Mouse (Mus musculus) intestine, embryonic 16.5 days (tissue): ENCODE results near the gene Olfr223. TPM values are rescaled to one million over a fixed set of nuclear protein-coding genes. Genes with fewer than 3 reads are reported as not detected.

Source experiments
- ATAC-seq: fragments of 200-750 bp; cut with Nextera tagmentation; 2 replicates; pipeline ENCODE4 v1.8.0; 2017; ENCODE audit warnings: moderate TSS enrichment, moderate library complexity
- H3K27ac ChIP-seq: fragments of 300-500 bp; sonication (generic); 2 replicates; pipeline ENCODE4 v1.5.1; 2014; ENCODE audit warnings: mild to moderate bottlenecking, low read length
- H3K27me3 ChIP-seq: fragments of 300-500 bp; sonication (generic); replicated peaks from 2 replicates; pipeline ENCODE4 v1.6.1; 2014; ENCODE audit warnings: low read length, control low read depth, mixed read lengths; ENCODE audit not compliant: control insufficient read depth, insufficient read depth
- H3K36me3 ChIP-seq: fragments of 300-500 bp; sonication (generic); 2 replicates; pipeline ENCODE4 v1.6.1; 2014; ENCODE audit warnings: low read length, control low read depth; ENCODE audit not compliant: control insufficient read depth, insufficient read depth
- H3K4me1 ChIP-seq: fragments of 300-500 bp; sonication (generic); 2 replicates; pipeline ENCODE4 v1.6.1; 2014; ENCODE audit warnings: low read length, control low read depth, mixed read lengths; ENCODE audit not compliant: control insufficient read depth, insufficient read depth
- H3K4me2 ChIP-seq: fragments of 300-500 bp; sonication (generic); 2 replicates; pipeline ENCODE4 v1.6.1; 2014; ENCODE audit warnings: low read depth, low read length, control low read depth
- H3K4me3 ChIP-seq: fragments of 300-500 bp; sonication (generic); 2 replicates; pipeline ENCODE4 v1.5.1; 2014; ENCODE audit warnings: mild to moderate bottlenecking, low read length
- H3K9ac ChIP-seq: fragments of 300-500 bp; sonication (generic); 2 replicates; pipeline ENCODE4 v1.6.1; 2014; ENCODE audit warnings: low read depth, low read length
- H3K9me3 ChIP-seq: fragments of 300-500 bp; sonication (generic); 2 replicates; pipeline ENCODE4 v1.6.1; 2016; ENCODE audit warnings: low read length, control low read depth; ENCODE audit not compliant: control insufficient read depth
- WGBS: fragments of 180-500 bp; shearing (Covaris S2); extraction: QIAGEN DNeasy Blood & Tissue Kit; methylation state at CpG from one replicate; pipeline ENCODE4 v1.1.7; 2014; 5-methylcytosine and 5-hydroxymethylcytosine counted together
- polyA plus RNA-seq: library from polyadenylated mRNA; unstranded; fragments of >200 nt; fragmentation: Nextera tagmentation; extraction: Ambion mirVana; gene quantifications from 2 replicates; pipeline ENCODE4 v1.2.1, GENCODE M21; 2015

The Olfr223 gene
- not detected in 2 replicates for polyA plus RNA-seq

GRCm38 (mm10) chr11:59593189-59593588 lies at the start of gene Olfr223:
Olfr223 (minus strand) TSS chr11:59593289.
- no peak within 1 kb of the TSS for H3K4me2 ChIP-seq
- no peak within 1 kb of the TSS for H3K4me3 ChIP-seq
- ATAC-seq, result no peak
- WGBS, result 79% methylated on average over 6 of the region's 6 CpGs
- no peak within 1 kb of the TSS for H3K9ac ChIP-seq
- no peaks in the 10 kb centered on the region for H3K27me3 ChIP-seq
- H3K27ac ChIP-seq, result no peak within 1 kb of the TSS
- no peaks in the 10 kb centered on the region for H3K4me1 ChIP-seq
- no peaks in the 10 kb centered on the region for H3K36me3 ChIP-seq
- no peaks in the 10 kb centered on the region for H3K9me3 ChIP-seq

- Histone ChIP-seq H3K4me3 (no peak overlapping the region), H3K9me3 (no peaks in the 10 kb centered on the region), H3K9ac (no peak overlapping the region), H3K4me1 (no peaks in the 10 kb centered on the region), H3K36me3 (no peaks in the 10 kb centered on the region), H3K27me3 (no peaks in the 10 kb centered on the region), H3K27ac (no peak overlapping the region), H3K4me2 (no peak overlapping the region)
- no peak for ATAC-seq
- WGBS, result 87% methylated on average over 8 of the region's 8 CpGs
Measured at GRCm38 (mm10) chr11:59642420-59642819, 49.3 kb upstream of the Olfr223 start.

- no peak overlapping the region for H3K4me3 ChIP-seq
- no peaks in the 10 kb centered on the region for H3K4me1 ChIP-seq
- no peak overlapping the region for H3K9ac ChIP-seq
- no peaks in the 10 kb centered on the region for H3K36me3 ChIP-seq
- no peak overlapping the region for H3K27ac ChIP-seq
- ATAC-seq, result no peak
- no peak overlapping the region for H3K4me2 ChIP-seq
- no peaks in the 10 kb centered on the region for H3K27me3 ChIP-seq
- WGBS, result 65% methylated on average over 5 of the region's 5 CpGs
- no peaks in the 10 kb centered on the region for H3K9me3 ChIP-seq
Measured at GRCm38 (mm10) chr11:59641227-59641626, 48.1 kb upstream of the Olfr223 start.

- H3K36me3 ChIP-seq, result no peaks in the 10 kb centered on the region
- 56% methylated on average over 4 of the region's 4 CpGs for WGBS
- H3K4me1 ChIP-seq, result no peaks in the 10 kb centered on the region
- no peak overlapping the region for H3K9ac ChIP-seq
- H3K9me3 ChIP-seq, result no peaks in the 10 kb centered on the region
- no peak overlapping the region for H3K4me3 ChIP-seq
- no peak for ATAC-seq
- H3K4me2 ChIP-seq, result no peak overlapping the region
- no peaks in the 10 kb centered on the region for H3K27me3 ChIP-seq
- H3K27ac ChIP-seq, result no peak overlapping the region
Measured at GRCm38 (mm10) chr11:59639957-59640643, 47.0 kb upstream of the Olfr223 start.

- Histone ChIP-seq H3K4me1 (no peaks in the 10 kb centered on the region), H3K4me3 (no peak overlapping the region), H3K27me3 (no peaks in the 10 kb centered on the region), H3K36me3 (no peaks in the 10 kb centered on the region), H3K4me2 (no peak overlapping the region), H3K9ac (no peak overlapping the region), H3K9me3 (no peaks in the 10 kb centered on the region), H3K27ac (no peak overlapping the region)
- 67% methylated on average over 7 of the region's 7 CpGs for WGBS
- ATAC-seq, result no peak
Measured at GRCm38 (mm10) chr11:59636695-59637414, 43.8 kb upstream of the Olfr223 start.

- Histone ChIP-seq H3K9me3 (no peaks in the 10 kb centered on the region), H3K4me2 (no peak overlapping the region), H3K9ac (no peak overlapping the region), H3K27ac (no peak overlapping the region), H3K27me3 (no peaks in the 10 kb centered on the region), H3K4me1 (no peaks in the 10 kb centered on the region), H3K4me3 (no peak overlapping the region), H3K36me3 (no peaks in the 10 kb centered on the region)
- 78% methylated on average over 12 of the region's 12 CpGs for WGBS
- no peak for ATAC-seq
Measured at GRCm38 (mm10) chr11:59635821-59636694, 43.0 kb upstream of the Olfr223 start.

GRCm38 (mm10) chr11:59635251-59635795 lies 42.2 kb upstream of the Olfr223 start:
- WGBS, result 70% methylated on average over 9 of the region's 9 CpGs
- no peak overlapping the region for H3K4me2 ChIP-seq
- no peaks in the 10 kb centered on the region for H3K27me3 ChIP-seq
- H3K9ac ChIP-seq, result no peak overlapping the region
- H3K4me1 ChIP-seq, result no peaks in the 10 kb centered on the region
- no peaks in the 10 kb centered on the region for H3K9me3 ChIP-seq
- no peak overlapping the region for H3K4me3 ChIP-seq
- H3K36me3 ChIP-seq, result no peaks in the 10 kb centered on the region
- no peak overlapping the region for H3K27ac ChIP-seq
- no peak for ATAC-seq

GRCm38 (mm10) chr11:59634001-59634660 lies 41.0 kb upstream of the Olfr223 start:
- no peak for ATAC-seq
- no peak overlapping the region for H3K27ac ChIP-seq
- no peaks in the 10 kb centered on the region for H3K4me1 ChIP-seq
- H3K9ac ChIP-seq, result no peak overlapping the region
- no peak overlapping the region for H3K4me2 ChIP-seq
- no peaks in the 10 kb centered on the region for H3K27me3 ChIP-seq
- no peak overlapping the region for H3K4me3 ChIP-seq
- WGBS, result 68% methylated on average over 7 of the region's 7 CpGs
- no peaks in the 10 kb centered on the region for H3K36me3 ChIP-seq
- no peaks in the 10 kb centered on the region for H3K9me3 ChIP-seq
